1 mouse cellular context compared by ENCODE assay signal in the genomic region with DNA sequence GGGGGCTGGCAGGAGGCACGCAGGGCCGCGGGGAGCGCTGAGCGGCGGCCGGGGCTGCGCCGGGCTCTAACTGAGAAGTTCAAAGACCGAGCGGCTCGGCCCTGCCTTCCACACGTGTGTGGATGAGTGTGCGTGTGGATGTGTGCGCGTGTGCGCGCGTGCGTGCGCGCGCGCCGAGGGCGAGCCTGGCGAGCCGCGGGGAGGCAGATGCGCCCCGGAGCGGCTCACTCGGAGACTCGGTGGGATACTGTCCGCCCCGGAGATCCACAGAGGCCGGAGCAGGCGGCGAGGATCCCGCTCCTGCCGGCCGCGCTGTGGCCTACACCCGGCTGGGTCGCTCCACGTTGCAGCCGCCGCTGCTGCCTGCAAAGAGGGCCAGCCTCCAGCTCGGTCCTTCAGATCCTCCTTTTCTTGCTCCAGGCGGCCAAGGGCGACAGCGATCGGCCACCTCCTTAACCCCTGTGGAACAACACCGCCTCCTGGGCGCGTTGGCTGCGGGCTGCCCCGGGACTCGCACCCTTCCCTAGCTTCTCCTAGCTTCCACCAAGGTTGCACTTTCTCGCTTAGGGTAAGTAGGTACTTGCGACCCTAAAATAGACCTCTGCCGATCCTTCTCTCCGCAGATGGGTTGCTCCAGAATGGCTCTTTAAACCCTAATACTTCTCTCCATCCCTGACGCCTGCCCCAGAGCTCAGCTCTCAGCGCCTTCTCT.
TF ChIP-seq lines count a peak whose summit lies in the region.

No protein-coding gene starts in this region.

TF ChIP-seq in myocyte, 11 proteins besides CTCF, POLR2A, EP300 and RAD21 (continued from another document):
- no peak for TF ChIP-seq SRF (IDR thresholded peaks at IDR 0.05; ENCODE audit: control insufficient read depth, insufficient read length, low read depth)
